Mouse (Mus musculus) C2C12 (cell line): ENCODE data around the gene Bdkrb1.

Source experiments
- CEBPB ChIP-seq: IDR thresholded peaks from one replicate; pipeline ENCODE4 v1.6.1; 2011; ENCODE audit warnings: low read depth, mild to moderate bottlenecking, control low read depth, moderate library complexity
- CTCF ChIP-seq: IDR thresholded peaks from one replicate; pipeline ENCODE4 v1.5.1; 2011; ENCODE audit not compliant: control insufficient read depth, insufficient read depth, insufficient read length
- MAX ChIP-seq: IDR thresholded peaks from one replicate; pipeline ENCODE4 v1.6.1; 2011; ENCODE audit warnings: mild to moderate bottlenecking, control low read depth
- MYOD1 ChIP-seq: IDR thresholded peaks from one replicate; pipeline ENCODE4 v1.6.1; 2011; ENCODE audit warnings: low read depth; ENCODE audit not compliant: control insufficient read depth, insufficient read length
- MYOG ChIP-seq: IDR thresholded peaks from one replicate; pipeline ENCODE4 v1.6.1; 2011; ENCODE audit not compliant: control insufficient read depth, insufficient read length; ENCODE audit errors: extremely low read depth
- USF1 ChIP-seq: IDR thresholded peaks from one replicate; pipeline ENCODE4 v1.6.1; 2011; ENCODE audit warnings: low read depth, mild to moderate bottlenecking, control low read depth, moderate library complexity

DNA sequence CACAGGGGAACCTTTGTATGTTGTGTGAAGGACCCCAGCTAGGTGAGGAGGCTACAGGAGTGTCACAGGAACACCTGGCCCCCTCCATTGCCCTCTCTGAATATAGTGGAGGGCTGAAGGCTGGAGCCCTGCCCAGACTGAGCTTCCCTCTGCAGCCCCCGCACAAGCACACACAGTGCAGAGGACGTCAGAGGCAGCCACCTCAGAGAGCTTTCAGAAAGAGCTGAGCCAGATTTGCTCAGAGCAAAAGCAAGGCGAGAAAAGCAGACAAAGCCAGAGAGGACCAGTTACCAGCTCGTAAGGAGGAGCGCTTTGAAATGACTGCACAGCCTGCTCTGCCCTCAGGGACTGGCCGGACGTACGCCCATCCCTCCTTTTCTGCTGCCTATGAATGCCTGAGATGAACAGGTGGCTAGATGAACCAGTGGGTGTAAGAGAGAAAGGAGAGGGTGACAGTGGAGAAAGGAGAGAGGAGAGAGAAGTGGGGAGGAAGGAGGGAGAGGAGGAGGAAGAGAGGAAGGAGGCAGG is 41.8 kb upstream of the Bdkrb1 start:
- TF ChIP-seq CTCF (no peak), CEBPB (no peak), MAX (no peak), USF1 (no peak), MYOD1 (no peak), MYOG (no peak)
